Mouse (Mus musculus) thymus, adult 2 months (tissue): Measurements from ENCODE around the gene Ckm.
A peak's percentile ranks its signal among the peaks of the same experiment; 100 is the strongest.

Source experiments
- CTCF ChIP-seq: fragments of 200-500 bp; IDR thresholded peaks from 2 replicates; pipeline ENCODE4 v1.5.1; 2012; ENCODE audit warnings: mild to moderate bottlenecking, control low read depth, low read length, moderate library complexity, borderline replicate concordance; ENCODE audit not compliant: control insufficient read depth, poor library complexity, insufficient read depth; ENCODE audit errors: extremely low read depth
- POLR2A ChIP-seq: fragments of 200-500 bp; IDR thresholded peaks from 2 replicates; pipeline ENCODE4 v1.6.1; 2012; ENCODE audit warnings: mild to moderate bottlenecking, low read length, control low read depth, moderate library complexity; ENCODE audit not compliant: control insufficient read depth, poor library complexity, insufficient read depth; ENCODE audit errors: extremely low read depth

- TF ChIP-seq POLR2A, result no peak
- peak; percentile 51; the same call in 1 of the 2 replicates for TF ChIP-seq CTCF
Measured at GRCm38 (mm10) chr7:19458072-19458486, 53.5 kb downstream of the Ckm start.
